In the genomic region with DNA sequence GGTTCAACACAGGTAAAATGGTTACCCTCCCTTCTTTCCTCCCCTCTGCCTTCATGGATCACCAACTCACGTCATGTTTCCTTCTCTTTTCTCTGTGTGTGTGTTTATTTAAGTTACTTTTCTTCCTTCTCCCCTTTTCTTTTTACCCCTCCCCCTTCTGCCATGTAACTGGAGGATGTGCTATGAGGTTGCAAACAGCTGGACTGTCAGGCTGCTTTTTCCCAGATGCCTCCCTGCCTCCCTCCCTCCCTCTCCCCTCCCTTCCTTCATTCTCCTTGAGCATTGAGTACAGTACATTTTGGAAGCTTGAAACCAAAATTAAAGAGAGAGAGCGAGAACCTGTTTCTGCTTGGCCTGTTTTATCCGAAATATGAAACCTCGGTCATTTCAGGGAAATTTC, we compare ENCODE assay signal across 9 mouse cellular contexts. TPM values are rescaled to one million over a fixed set of nuclear protein-coding genes. Genes with fewer than 3 reads are reported as not detected.
A peak's percentile ranks its signal among the peaks of the same experiment; 100 is the strongest.
DNase-seq lines count a peak whose midpoint lies in the region; ATAC-seq and TF ChIP-seq lines count a peak whose summit lies in the region.
"Had no signal": no experiment of that assay in that cellular context is flagged by ENCODE, and none has a peak within 500 bp of the region (broad histone marks: within the 10 kb centered on the region; RNA-seq: fewer than 3 reads in every experiment).

No protein-coding gene starts in this region.

- H3K27me3 ChIP-seq in forebrain, embryonic 12.5 days = peaks cover 28% of the 10 kb centered on the region
- H3K27me3 ChIP-seq in forebrain, embryonic 14.5 days (replicated peaks; ENCODE audit: control insufficient read depth, insufficient read depth, low read length) = peaks cover 18% of the 10 kb centered on the region
- H3K27me3 ChIP-seq in G1E (ENCODE audit: insufficient read depth, low read length) = no peaks in the 10 kb centered on the region
- 0 out of 2 replicates have a peak, but pooled peaks cover 3% of the 10 kb centered on the region for H3K27me3 ChIP-seq in liver, embryonic 14.5 days (ENCODE audit: control insufficient read depth, insufficient read depth, low read length)

- H3K27ac ChIP-seq in forebrain, embryonic 12.5 days = no peak overlapping the region
- H3K27ac ChIP-seq in forebrain, embryonic 14.5 days (ENCODE audit: low read depth, low read length) = no peak overlapping the region
- H3K27ac ChIP-seq in left cerebral cortex, adult 2 months = peak overlapping the region; percentile 100
- H3K27ac ChIP-seq in liver, embryonic 14.5 days = no peak overlapping the region

- ATAC-seq in forebrain, embryonic 12.5 days (ENCODE audit: low FRiP score) = no peak
- ATAC-seq in forebrain, embryonic 14.5 days = no peak
- ATAC-seq in G1E (ENCODE audit: extremely low read depth, insufficient number of reproducible peaks, low FRiP score, poor library complexity, severe bottlenecking) = no peak
- no peak for ATAC-seq in liver, embryonic 14.5 days (ENCODE audit: insufficient read depth)
- ATAC-seq in cerebellum, adult (ENCODE audit: insufficient number of reproducible peaks, low FRiP score, low TSS enrichment) = no peak

- no peaks in the 10 kb centered on the region for H3K9me3 ChIP-seq in forebrain, embryonic 12.5 days
- no peaks in the 10 kb centered on the region for H3K9me3 ChIP-seq in forebrain, embryonic 14.5 days (replicated peaks; ENCODE audit: control insufficient read depth, low read length)
- no peaks in the 10 kb centered on the region for H3K9me3 ChIP-seq in G1E (replicated peaks)
- no peaks in the 10 kb centered on the region for H3K9me3 ChIP-seq in liver, embryonic 14.5 days (ENCODE audit: control insufficient read depth, low read length)

- TF ChIP-seq EP300 in liver, embryonic 14.5 days (IDR thresholded peaks at IDR 0.05; ENCODE audit: low read depth) = no peak

- no peak for DNase-seq in forebrain, embryonic 14.5 days (ENCODE audit: low spot score)
- no peak for DNase-seq in left cerebral cortex, adult 2 months (ENCODE audit: extremely low spot score in 1 of 2, low spot score in 2 of 2)
- no peak for DNase-seq in left cerebral cortex, adult 11 months (ENCODE audit: low spot score)
- no peak for DNase-seq in G1E (ENCODE audit: low spot score)
- no peak for DNase-seq in liver, embryonic 14.5 days (ENCODE audit: low read depth in 3 of 3, low spot score in 3 of 3)
- DNase-seq in frontal cortex, postnatal 25 days (ENCODE audit: low spot score in 2 of 2) = no peak
- DNase-seq: kidney, postnatal 14 days had no signal

- H3K4me3 ChIP-seq in forebrain, embryonic 12.5 days (replicated peaks) = no peak overlapping the region
- no peak overlapping the region for H3K4me3 ChIP-seq in forebrain, embryonic 14.5 days (ENCODE audit: low read depth, low read length)
- H3K4me3 ChIP-seq in left cerebral cortex, adult 2 months = peak overlapping the region; percentile 74
- peak overlapping the region; percentile 84; the same call in 1 of the 2 replicates for H3K4me3 ChIP-seq in G1E (ENCODE audit: low read depth, low read length)
- H3K4me3 ChIP-seq in liver, embryonic 14.5 days (ENCODE audit: insufficient read depth in 1 of 2, low read depth in 2 of 2, low read length in 2 of 2) = no peak overlapping the region

- peaks cover 29% of the 10 kb centered on the region for H3K4me1 ChIP-seq in forebrain, embryonic 12.5 days
- peaks cover 10% of the 10 kb centered on the region; the same call in 1 of the 2 replicates for H3K4me1 ChIP-seq in forebrain, embryonic 14.5 days (ENCODE audit: control insufficient read depth, insufficient read depth, low read length)
- peaks cover 89% of the 10 kb centered on the region for H3K4me1 ChIP-seq in G1E (ENCODE audit: insufficient read depth, low read depth, low read length)
- peaks cover 3 to 7% of the 10 kb centered on the region in 2 experiments for H3K4me1 ChIP-seq in liver, embryonic 14.5 days (replicated peaks; ENCODE audit: control insufficient read depth in 2 of 2, insufficient read depth in 2 of 2, low read length in 1 of 2)

- H3K9ac ChIP-seq in forebrain, embryonic 12.5 days = no peak overlapping the region
- H3K9ac ChIP-seq in forebrain, embryonic 14.5 days (ENCODE audit: low read length) = no peak overlapping the region
- no peak overlapping the region for H3K9ac ChIP-seq in liver, embryonic 14.5 days (replicated peaks)

- intact Hi-C loops in left cerebral cortex, adult 2 months (cut with DNase I) = loop anchor here (5.0 to 10.0 kb wide), 4 partner anchors 46 to 456 kb away; a partner anchor contains a TSS

- TF ChIP-seq CTCF in left cerebral cortex, adult 2 months (IDR thresholded peaks at IDR 0.05) = no peak
- no peak for TF ChIP-seq CTCF in G1E (IDR thresholded peaks at IDR 0.05; ENCODE audit: low read depth, low read length)
- TF ChIP-seq CTCF in liver, embryonic 14.5 days (IDR thresholded peaks at IDR 0.05; ENCODE audit: low read depth) = no peak

- peaks cover 52% of the 10 kb centered on the region for H3K36me3 ChIP-seq in forebrain, embryonic 12.5 days (replicated peaks)
- peaks cover 57% of the 10 kb centered on the region for H3K36me3 ChIP-seq in forebrain, embryonic 14.5 days (ENCODE audit: control insufficient read depth, insufficient read depth, low read length)
- H3K36me3 ChIP-seq in G1E (replicated peaks) = peaks cover 59% of the 10 kb centered on the region
- H3K36me3 ChIP-seq in liver, embryonic 14.5 days (replicated peaks; ENCODE audit: control insufficient read depth, insufficient read depth, low read depth) = peaks cover 52% of the 10 kb centered on the region

- H3K4me2 ChIP-seq in forebrain, embryonic 12.5 days = 0 out of 2 replicates have a peak overlapping the region, but pooled peaks have one; percentile 74
- H3K4me2 ChIP-seq in forebrain, embryonic 14.5 days (ENCODE audit: low read length) = no peak overlapping the region
- H3K4me2 ChIP-seq in liver, embryonic 14.5 days (ENCODE audit: low read depth) = peak overlapping the region; percentile 94

- WGBS in forebrain, embryonic 12.5 days = 86% methylated on average over 4 of the region's 4 CpGs
- 88% methylated on average over 4 of the region's 4 CpGs for WGBS in forebrain, embryonic 14.5 days
- WGBS in liver, embryonic 14.5 days (ENCODE audit: insufficient replicate concordance) = 82% methylated on average over 4 of the region's 4 CpGs

RNA-seq across cellular contexts. Expression of a gene that starts 2.3 kb away (rescaled TPM):
- polyA plus RNA-seq in forebrain, embryonic 12.5 days (2016; fragmentation: Nextera tagmentation; extraction: Ambion mirVana) = 3.0 TPM in 2 replicates
- 3.1 and 3.9 TPM in 2 replicates for polyA plus RNA-seq in forebrain, embryonic 14.5 days (2014; fragmentation: Nextera tagmentation; extraction: Ambion mirVana)
- total RNA-seq in left cerebral cortex, adult 2 months (2021) = 1 to 10 TPM; 6.2 to 6.9 TPM
- 4.6 and 5.4 TPM in 2 replicates for total RNA-seq in G1E (2014; fragmentation: Nextera tagmentation)
- 3.7 TPM in 2 replicates for total RNA-seq in G1E (2017)
- polyA plus RNA-seq in G1E (2012) = 1.8 and 2.9 TPM in 2 replicates
- 0.61 and 0.71 TPM in 2 replicates for polyA plus RNA-seq in liver, embryonic 14.5 days (2012; rRNA removed)
- 0.44 and 0.56 TPM in 2 replicates for polyA plus RNA-seq in liver, embryonic 14.5 days (2014; fragmentation: Nextera tagmentation; extraction: Ambion mirVana)

RNA-seq across cellular contexts. Expression of a gene that starts 11.0 kb away (rescaled TPM):
- 104 and 115 TPM in 2 replicates for polyA plus RNA-seq in forebrain, embryonic 12.5 days (2016; fragmentation: Nextera tagmentation; extraction: Ambion mirVana)
- polyA plus RNA-seq in forebrain, embryonic 14.5 days (2014; fragmentation: Nextera tagmentation; extraction: Ambion mirVana) = 43.0 and 59.2 TPM in 2 replicates
- total RNA-seq in left cerebral cortex, adult 2 months (2021) = 100 to 1,000 TPM; 178 to 184 TPM
- total RNA-seq in G1E (2014; fragmentation: Nextera tagmentation) (125 and 154 TPM in 2 replicates), G1E (2017) (37.5 and 40.8 TPM in 2 replicates)
- polyA plus RNA-seq in G1E (2012) = 132 and 135 TPM in 2 replicates
- 52.6 and 61.1 TPM in 2 replicates for polyA plus RNA-seq in liver, embryonic 14.5 days (2012; rRNA removed)
- 12.5 and 13.7 TPM in 2 replicates for polyA plus RNA-seq in liver, embryonic 14.5 days (2014; fragmentation: Nextera tagmentation; extraction: Ambion mirVana)

RNA-seq across cellular contexts. Expression of a gene that starts 16.8 kb away (rescaled TPM):
- 11.3 and 14.0 TPM in 2 replicates for polyA plus RNA-seq in forebrain, embryonic 12.5 days (2016; fragmentation: Nextera tagmentation; extraction: Ambion mirVana)
- polyA plus RNA-seq in forebrain, embryonic 14.5 days (2014; fragmentation: Nextera tagmentation; extraction: Ambion mirVana) = 5.6 and 5.9 TPM in 2 replicates
- total RNA-seq in left cerebral cortex, adult 2 months (2021) = 1 to 10 TPM; 1.4 to 1.6 TPM
- 1.3 TPM in 1 of 2 replicates, not detected in the other for total RNA-seq in G1E (2014; fragmentation: Nextera tagmentation)
- 0.33 and 0.52 TPM in 2 replicates for total RNA-seq in G1E (2017)
- polyA plus RNA-seq in G1E (2012) = 0.62 and 0.83 TPM in 2 replicates
- polyA plus RNA-seq in liver, embryonic 14.5 days (2012; rRNA removed) = 6.1 and 8.4 TPM in 2 replicates
- polyA plus RNA-seq in liver, embryonic 14.5 days (2014; fragmentation: Nextera tagmentation; extraction: Ambion mirVana) = 6.7 TPM in 2 replicates

RNA-seq across cellular contexts. Expression of a gene that starts 28.6 kb away (rescaled TPM):
- polyA plus RNA-seq in forebrain, embryonic 12.5 days (2016; fragmentation: Nextera tagmentation; extraction: Ambion mirVana) = 131 and 143 TPM in 2 replicates
- polyA plus RNA-seq in forebrain, embryonic 14.5 days (2014; fragmentation: Nextera tagmentation; extraction: Ambion mirVana) = 61.6 and 68.0 TPM in 2 replicates
- 100 to 1,000 TPM; 667 to 745 TPM for total RNA-seq in left cerebral cortex, adult 2 months (2021)
- total RNA-seq in G1E (2014; fragmentation: Nextera tagmentation) (not detected in 2 replicates), G1E (2017) (0.06 and 0.11 TPM in 2 replicates)
- polyA plus RNA-seq in G1E (2012) = not detected in 2 replicates
- polyA plus RNA-seq in liver, embryonic 14.5 days (2012; rRNA removed) = 0.11 and 0.36 TPM in 2 replicates
- polyA plus RNA-seq in liver, embryonic 14.5 days (2014; fragmentation: Nextera tagmentation; extraction: Ambion mirVana) = 0.23 and 0.24 TPM in 2 replicates

Comparison
In these comparisons a context has a peak if more than half of its experiments do, and no peak if none do; other contexts are left out.
1. H3K4me3 ChIP-seq: peak in left cerebral cortex, adult 2 months (single experiment) and G1E (single experiment); none in forebrain, embryonic 12.5 days (single experiment), forebrain, embryonic 14.5 days (single experiment) and liver, embryonic 14.5 days (0 of 2).